Mouse (Mus musculus) adrenal gland, postnatal 4 days (tissue): Measurements from ENCODE around the gene Mllt3. TPM values are rescaled to one million over a fixed set of nuclear protein-coding genes. Genes with fewer than 3 reads are reported as not detected.
A peak's percentile ranks its signal among the peaks of the same experiment; 100 is the strongest.

Experiments
- DNase-seq, 2 experiments: peaks; one replicate each; pipeline ENCODE4 v3.0.0; 2021 to 2022; ENCODE audit warnings: low spot score in 2 of 2, mixed read lengths in 2 of 2
- long read RNA-seq, 2 experiments: library from polyadenylated mRNA; stranded (forward); transcript quantifications; one replicate each; pipeline ENCODE4 v2.0.0; 2021
- total RNA-seq, 2 experiments: library from RNA; stranded (reverse); gene quantifications; 2 replicates each; pipeline ENCODE4 v1.2.3; 2021

The Mllt3 gene
- total RNA-seq: 10 to 100 TPM; 21.9 to 25.9 TPM
- long read RNA-seq, experiment 1, full-length matches to known transcripts: 5 of 6 reads
- long read RNA-seq, experiment 1, partial matches to known transcripts: 1 of 6 reads
- long read RNA-seq, experiment 1, other reads (novel, unspliced or antisense): 0 of 6 reads
- long read RNA-seq, experiment 2, full-length matches to known transcripts: 3 of 11 reads
- long read RNA-seq, experiment 2, partial matches to known transcripts: 2 of 11 reads
- long read RNA-seq, experiment 2, other reads (novel, unspliced or antisense): 6 of 11 reads

DNA sequence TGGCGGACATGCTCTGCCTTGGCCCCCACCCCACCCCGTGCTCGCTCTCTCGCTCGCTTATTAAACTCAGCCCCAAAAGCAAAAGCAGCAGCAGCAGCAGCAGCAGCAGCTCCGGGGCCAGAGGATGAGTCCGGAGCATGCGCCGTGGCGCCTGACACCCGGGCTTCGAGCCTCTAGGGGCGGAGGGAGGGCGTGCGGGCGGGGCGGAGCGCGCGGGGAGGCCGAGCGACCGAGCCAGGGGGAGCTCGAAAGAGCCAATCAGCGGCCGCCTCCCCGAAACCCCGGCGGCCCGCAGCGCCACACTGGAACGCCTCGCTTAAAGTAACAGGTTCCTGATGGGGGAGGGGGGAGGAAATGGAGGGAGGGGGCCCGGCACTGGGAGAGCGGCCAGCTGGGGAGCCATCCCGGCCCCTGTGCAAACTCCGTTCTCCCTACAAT, at the start of gene Mllt3:
Mllt3 (minus strand) TSS at position 149 of the 438 bp plus-strand sequence.
- DNase-seq: peak; percentile 93 to 97

GRCm38 (mm10) chr4:88082381-88082780, 49.2 kb upstream of the Mllt3 start:
- no peak for DNase-seq

DNA sequence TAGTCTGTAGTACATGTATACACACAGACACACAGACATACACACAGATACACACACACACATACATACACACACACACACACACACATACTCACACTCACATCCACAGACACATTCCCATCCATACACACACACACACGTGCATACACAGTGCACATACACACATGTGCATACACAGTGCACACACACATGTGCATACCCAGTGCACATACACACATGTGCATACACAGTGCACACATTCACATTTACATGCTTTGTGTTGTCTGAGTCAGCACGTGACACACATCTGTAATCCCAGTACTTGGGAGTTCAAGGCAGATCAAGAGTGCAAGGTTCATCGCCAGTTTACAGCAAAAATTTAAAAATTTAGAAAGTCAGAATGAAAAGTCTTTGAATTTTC, 48.7 kb upstream of the Mllt3 start:
- DNase-seq: no peak

DNA sequence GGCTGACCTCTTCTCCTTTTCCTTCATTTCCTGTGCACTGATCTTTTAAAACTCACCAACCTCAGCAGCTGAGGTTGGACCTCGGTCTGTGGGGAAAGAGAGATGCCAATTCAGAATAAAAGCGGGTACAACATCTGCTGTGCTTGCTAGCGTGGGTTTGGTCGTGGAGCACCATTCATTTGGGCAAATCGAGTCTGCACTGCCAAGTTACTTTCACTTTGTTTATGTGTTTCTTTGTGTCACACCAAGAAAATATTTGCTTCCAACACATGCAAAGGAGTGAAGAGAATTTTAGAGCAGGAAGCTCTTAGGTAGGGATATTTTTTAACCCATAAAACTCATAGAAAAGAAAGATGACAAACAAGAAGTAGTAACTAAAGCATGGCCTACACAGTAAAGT, 48.3 kb upstream of the Mllt3 start:
- no peak for DNase-seq

DNA sequence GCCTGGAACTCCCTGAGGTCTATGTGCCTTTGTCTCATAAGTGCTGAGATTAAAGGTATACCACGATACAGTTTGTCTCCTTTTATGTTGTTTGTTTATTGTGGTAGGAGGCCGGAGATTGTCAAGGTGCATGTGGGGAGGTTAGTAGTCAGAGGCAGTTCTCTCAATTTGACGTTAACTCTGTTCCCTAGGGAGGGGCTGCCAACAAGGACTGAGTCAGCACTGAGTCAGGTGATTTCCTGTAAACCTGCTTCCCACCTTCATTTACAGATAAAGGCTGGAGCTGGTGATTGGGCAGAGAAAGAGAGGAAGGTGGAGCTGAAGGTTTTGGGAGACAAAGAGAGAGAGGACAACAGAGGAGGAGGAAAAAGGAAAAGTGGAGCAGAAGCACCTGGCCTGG, 45.8 kb upstream of the Mllt3 start:
- no peak for DNase-seq

GRCm38 (mm10) chr4:88075388-88075787, 42.2 kb upstream of the Mllt3 start:
- no peak for DNase-seq

DNA sequence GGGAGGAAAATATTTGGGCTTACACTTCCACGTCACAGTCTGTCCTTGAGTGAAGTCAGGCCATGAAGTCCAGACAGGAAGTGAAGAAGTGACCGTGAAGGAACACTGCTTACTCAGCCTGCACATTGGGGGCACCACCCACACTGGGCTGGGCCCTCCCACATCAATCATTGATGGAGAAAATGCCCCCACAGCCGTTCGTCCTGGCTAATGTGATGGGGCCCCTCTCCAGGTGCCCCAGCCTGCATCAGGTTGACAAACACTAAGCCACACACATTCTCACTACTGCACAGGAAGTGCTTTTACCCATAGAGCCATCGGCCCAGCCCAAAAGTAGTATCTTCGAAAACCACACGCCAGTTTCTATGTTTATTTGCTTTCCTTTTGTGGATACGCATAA, 13.1 kb upstream of the Mllt3 start:
- DNase-seq: no peak

GRCm38 (mm10) chr4:88045151-88045550, 12.0 kb upstream of the Mllt3 start:
- no peak for DNase-seq

DNA sequence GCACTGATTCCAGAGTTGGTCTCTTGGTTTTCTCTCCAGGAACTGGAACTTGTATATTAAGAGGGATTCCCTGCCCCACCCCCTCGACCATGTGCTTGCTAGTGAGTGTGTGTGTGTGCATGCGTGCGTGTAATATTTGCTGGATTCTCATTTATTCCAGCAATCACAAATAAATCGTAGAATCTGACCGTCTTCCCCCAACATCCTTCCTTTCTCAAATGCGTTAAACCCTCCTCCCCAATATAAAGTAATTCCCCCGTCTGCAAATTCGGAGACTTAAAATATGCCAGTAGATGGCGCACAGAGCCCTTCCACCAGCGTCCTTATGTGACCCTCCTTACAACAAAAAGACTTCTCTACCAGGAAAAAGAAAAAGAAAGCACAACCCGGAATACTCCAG, 2.2 kb upstream of the Mllt3 start:
- DNase-seq: peak in 1 of 2 experiments; percentile 13

DNA sequence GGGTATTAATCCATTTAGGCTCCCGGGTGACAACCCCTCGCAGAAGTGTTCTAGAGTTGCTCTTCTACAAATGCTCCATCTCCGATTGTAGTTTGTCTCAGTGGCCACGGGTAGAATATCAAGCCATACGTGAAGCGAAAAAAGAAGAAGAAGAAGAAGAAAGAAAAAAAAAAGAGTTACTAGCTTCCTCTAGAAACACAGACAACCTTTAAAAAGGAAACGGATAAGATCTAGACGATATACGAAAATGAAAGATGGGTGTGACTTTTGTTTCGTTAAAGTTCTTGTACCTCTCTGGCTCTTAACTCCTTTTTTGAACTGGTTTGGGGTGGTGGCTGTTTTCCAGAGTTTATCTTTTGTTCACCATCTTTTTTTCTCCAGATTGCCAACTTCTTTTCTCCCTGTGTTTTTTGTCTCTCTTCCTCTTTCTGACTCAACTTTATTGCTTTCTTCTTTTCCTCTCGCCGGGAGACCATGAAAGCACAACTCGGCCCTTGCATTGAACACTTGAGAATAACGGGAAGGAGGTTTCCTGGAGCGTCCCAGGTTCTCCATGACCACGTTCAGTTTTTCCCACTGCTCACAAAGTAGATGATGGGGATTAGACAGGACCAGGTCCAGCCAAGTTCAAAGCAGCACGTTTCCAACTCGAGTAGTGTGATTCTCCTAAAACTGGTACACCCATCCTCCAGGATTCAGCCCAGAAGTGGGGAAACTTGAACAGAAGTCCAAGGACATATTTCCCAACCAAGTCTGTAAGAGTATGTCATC, 1.4 kb upstream of the Mllt3 start:
- no peak for DNase-seq

DNA sequence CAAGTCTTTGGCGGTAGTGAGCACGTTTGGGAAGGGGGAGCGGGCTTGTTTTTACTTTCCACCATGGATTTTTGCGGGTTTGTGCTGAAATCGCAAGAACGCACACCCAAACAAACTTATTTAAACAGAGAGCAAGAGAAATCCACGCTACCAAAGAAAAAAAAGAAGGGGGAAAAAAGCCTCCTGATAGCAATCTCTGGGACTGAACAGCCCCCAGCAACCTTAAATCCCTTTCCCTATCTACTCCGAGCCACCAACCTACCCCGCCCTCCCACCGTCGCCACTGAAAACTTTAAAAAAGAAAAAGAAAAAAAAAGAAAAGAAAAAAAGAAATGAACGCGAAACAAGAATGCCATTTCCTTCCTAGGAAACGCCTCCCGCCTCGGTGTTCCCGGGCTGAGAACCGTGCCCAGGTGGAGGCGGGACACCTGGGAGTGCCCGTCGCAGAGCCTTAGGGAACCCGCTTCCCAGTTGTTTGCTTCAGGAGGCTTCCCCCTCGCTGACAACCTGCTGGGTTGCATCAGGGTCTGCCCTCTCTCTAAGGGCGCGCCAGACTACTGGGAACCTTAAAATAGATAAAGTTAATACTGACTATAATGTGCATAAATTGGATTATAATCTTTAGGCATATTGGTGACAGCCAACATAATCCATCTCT, 694 bp upstream of the Mllt3 start:
- DNase-seq: no peak

GRCm38 (mm10) chr4:88032151-88033098, 739 bp downstream of the Mllt3 start:
- peak; percentile 6 to 20 for DNase-seq

DNA sequence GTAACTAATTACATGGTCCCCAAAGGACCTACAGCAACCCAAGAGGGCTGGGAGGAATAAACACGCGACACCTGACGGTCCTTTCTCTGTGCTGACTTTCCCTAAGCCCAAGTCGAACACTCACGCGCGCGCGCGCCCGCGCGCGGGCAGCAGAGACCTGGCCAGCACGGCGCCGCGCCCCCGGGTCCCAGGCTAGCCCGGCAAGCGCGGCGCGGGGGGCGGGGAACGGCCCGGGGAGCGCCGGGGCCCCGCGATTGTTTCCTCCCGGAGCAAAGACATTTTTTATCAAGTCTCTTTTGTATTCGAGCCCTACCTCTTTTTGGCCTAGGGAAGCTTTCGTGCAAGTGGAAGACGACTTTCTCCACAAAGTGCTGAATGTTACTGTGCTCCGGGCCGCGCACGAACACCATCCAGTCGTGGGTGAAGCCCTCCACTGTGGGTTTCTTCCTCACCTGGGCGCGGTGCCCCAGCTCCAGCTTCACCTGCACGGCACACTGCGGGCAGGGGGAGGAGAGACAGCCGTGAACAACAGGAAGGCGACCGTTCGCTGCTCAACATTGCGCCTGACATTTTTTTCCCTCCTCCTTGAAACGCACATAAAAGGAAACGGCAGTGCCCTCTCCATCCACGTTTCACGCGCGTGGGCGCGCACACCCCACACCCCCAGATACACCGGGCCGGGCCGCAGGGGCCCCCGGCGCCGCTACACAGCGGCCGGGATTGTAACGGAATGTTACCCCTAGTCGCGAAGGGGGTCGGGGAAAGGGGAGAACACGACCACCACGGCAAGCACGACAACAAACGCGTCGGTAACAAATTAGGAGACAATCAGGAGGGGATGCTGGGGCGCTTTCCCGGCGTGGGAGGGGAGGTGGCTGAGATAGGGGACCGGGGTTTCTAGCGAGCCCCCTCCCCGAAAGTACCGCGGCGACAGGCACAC, 1.7 kb downstream of the Mllt3 start:
- DNase-seq: peak; percentile 8 to 9

- no peak for DNase-seq
Observed at GRCm38 (mm10) chr4:88023567-88023966, 9.6 kb downstream of the Mllt3 start.

DNA sequence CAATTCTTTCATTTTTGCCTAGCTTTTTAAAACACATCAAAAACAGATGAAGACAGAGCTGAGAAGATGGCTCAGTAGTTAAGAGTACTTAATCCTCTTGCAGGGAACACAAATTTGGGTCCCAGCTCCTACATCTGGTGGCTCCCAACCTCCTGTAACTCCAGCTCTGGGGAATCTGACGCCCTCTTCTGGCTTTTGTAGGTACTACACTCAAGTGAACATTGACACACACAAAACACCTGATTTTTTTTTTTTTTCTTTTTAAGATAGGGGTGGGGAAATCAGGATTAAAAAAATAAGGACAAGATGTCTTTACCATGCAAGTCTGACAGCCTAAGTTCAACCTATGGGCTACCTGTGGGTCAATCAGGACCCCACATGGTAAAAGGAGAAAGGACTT, 10.5 kb downstream of the Mllt3 start:
- no peak for DNase-seq

DNA sequence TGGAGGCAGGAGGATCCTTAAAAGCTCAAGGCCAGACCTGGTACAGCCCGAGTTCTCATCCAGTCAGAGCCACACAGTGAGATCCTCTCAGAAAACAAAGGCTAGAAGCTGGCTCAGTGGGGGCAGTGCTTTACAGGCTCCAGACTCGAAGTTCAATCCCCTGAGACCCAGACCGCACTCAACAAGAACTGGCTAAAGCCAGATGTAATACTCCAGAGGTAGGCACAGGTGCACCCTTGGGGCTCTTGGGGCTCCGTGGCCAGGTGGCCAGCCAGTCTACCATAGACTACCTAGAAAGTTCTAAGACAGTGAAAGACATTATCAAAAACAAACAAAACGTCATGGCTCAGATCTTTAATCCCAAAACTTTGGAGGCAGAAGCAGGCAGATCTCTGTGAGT, 12.7 kb downstream of the Mllt3 start:
- DNase-seq: no peak

GRCm38 (mm10) chr4:88019645-88020044, 13.5 kb downstream of the Mllt3 start:
- DNase-seq: no peak

- no peak for DNase-seq
Observed at GRCm38 (mm10) chr4:88017452-88018350, 15.5 kb downstream of the Mllt3 start.

GRCm38 (mm10) chr4:88015765-88016164, 17.4 kb downstream of the Mllt3 start:
- no peak for DNase-seq
